Mouse (Mus musculus): ENCODE results near the gene Tdpoz2.
"Not testable (repeated sequence)": the region's sequence is repeated elsewhere in the genome, so short reads cannot be mapped to it uniquely, and the experiment has no call there.

Gene Tdpoz2

DNA sequence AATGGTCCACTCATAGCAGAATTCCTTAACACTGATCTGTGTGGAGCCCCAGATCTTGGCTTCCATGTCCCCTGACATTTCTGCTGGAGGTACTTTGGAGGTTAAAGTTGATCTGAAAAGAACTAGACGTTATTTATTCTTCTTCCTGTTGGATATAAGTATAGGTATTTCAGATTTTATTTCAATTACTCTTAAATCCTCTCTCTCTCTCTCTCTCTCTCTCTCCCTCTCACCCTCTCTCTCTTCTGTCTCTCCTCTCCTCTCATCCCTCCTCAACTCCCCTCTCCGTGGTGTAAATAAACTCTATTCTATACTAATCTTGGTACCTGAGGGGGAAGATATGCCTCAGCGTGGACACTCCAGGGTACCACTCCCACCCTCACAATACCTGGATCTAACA, at the start of gene Tdpoz2:
TSS of gene Tdpoz2 (minus strand) at position 101 of the 400 bp plus-strand sequence.
- no peak for DNase-seq

DNA sequence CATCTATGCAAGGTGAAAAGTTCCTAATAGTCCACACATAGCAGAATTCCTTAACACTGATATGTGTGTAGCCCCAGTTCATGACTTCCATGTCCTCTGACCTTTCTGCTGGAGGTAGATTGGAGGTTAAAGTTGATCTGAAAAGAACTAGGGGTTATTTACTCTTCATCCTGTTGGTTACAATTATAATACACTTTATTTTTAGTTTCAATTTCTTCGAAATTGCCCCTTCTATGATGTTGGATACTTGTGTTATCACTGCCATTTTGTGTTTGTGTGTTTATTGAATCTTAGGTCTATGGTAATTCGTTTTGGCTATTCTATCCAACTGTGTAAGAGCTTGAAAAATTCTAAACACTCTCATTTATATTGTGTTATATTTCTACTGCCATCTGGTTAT, 40.5 kb upstream of the Tdpoz2 start, which contains the start of gene Gm37596:
TSS of gene Gm37596 (minus strand) at position 101 of the 400 bp plus-strand sequence.
- DNase-seq, result not testable (repeated sequence)

DNA sequence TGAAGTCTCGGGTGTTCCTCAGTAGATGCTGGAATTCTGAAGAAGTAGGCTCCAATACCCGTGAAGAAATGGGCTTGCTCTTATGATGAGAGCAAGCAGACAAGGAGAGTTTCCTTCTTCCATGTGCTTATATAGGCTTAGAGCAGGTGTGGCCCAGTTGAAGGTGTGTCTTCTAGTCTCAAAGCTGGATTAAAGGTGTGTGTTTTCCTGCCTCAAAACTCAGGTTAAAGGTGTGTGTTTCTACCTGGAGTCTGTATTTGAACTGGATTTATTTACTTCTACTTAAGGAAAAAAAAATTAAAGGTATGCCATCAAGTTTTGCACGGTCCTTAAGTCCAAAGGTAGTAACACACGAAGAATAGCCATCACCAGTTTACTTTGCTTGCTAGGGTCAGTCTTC, 23.7 kb upstream of the Tdpoz2 start, which contains the start of gene Tdpoz1:
TSS of gene Tdpoz1 (minus strand) at position 101 of the 400 bp plus-strand sequence.
- not testable (repeated sequence) for DNase-seq

DNA sequence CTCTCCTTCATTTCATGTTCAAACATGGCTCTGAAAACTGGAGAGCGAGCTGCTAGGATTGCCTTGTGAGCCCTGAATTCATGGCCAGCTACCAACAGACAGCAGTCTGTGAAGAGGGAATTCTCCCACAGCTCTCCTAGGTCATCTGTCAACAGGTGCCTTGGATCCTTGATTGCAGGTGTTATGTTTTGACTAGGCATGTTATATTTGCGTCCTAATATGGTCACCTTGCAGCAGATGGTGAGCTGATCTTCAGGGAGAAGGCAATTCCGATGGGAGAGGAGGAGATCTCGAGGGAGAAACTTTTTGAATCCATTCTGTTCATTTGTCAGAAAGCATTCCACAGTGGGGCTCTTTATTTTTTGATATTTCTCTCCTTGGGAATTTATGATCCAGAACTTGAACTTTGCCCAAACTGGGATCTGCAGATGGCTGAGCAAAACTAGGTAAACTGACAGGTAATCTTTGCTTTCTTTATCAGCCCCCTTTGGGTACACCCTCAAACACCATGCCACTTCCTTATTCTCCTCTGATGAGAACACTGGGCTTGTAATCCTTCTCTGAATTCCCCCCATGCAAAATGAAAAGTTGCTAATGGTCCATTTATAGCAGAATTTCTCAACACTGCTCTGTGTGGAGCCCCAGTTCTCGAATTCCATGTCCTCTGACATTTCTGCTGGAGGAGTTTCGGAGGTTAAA, 18.5 kb upstream of the Tdpoz2 start:
- DNase-seq, result not testable (repeated sequence)

DNA sequence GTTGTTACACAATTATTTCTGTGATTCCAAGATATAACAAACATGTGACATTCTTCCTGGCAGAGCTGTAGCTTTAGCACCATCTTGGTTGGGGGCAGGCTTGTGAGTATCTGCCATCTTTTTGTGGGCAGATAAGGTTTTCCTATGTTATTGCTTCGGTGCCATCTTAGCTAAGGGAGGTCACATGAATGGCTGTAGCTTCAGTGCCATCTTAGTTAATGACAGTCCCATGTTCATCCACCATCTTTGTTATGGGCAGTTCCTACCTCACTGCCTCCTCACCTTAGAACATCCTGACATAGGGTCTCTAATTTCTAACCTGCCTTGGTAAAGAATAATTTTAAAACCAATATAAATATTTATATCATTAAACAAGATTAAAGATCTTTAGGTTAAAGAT, 1.8 kb upstream of the Tdpoz2 start:
- DNase-seq, result no peak

DNA sequence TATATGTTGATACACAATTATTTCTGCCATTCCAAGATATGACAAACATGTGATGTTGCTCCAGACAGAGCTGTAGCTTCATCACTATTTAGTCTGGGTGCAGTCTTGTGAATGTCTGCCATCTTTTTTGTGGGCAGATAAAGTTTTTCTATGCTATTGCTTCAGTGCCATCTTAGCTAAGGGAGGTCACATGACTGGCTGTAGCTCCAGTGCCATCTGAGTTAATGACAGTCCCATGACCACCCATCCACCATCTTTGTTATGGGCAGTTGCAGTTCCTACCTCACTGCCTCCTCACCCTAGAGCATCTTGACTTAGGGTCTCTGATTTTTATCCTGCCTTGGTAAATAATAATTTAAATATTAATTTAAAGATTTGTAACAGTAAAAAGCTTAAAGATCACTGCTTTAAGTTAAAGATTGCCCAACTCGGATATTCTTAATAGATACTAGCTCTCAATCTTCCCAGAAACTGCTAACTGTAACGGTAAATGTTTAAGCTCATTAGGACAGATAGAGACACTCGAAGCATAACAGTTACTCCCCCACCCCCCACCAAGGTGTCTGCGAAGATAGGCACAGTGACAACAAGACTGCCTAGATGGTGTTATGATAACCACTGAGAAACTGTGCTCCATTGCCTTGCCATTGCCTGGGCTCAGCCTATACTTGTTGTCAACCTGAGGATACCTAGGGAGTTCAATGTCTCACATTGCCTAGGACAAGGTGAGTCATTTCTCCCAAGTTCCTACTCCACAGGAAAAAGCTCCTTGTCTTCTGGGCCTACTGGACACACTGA, 21.4 kb downstream of the Tdpoz2 start:
- DNase-seq, result not testable (repeated sequence)

DNA sequence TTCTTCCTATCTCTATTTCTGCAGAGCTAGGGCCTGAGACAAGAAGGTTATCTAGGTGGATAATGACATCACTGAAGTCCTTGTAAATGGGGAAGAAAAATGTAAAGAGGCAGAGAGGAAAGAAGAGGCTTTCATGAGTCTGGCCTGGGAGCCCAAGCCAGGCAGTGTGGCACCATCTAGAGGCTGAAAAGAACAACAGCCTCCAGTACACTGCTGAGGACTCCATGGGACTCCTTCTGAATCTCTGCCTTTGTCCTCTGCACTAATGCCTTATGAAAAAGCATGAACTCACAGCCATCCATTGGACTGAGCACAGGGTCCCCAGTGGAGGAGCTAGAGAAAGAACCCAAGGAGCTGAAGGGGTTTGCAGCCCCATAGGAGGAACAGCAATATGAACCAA, 43.5 kb downstream of the Tdpoz2 start:
- DNase-seq, result peak; percentile 9 to 19

DNA sequence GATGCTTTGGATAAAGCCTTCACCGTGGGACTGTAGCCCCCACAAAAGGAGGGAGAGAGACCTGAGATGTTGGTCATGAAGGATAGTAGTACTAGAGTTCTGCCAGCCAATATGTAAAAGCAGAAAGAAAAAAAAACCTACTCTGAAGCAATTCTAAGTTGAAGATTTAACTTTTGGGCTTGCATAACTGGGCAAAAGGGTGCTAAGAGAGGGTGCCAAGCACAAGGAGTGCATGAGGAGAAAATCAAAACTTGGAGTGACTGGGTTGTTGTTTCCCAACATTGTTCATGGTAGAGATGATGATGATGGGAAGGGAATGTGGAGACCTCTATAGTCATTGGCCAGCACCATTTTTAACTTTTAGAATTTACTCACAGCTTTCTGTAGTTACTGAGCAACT, 50.6 kb downstream of the Tdpoz2 start:
- DNase-seq, result no peak

All from thymus, postnatal 36 days (tissue).